In the genomic region with DNA sequence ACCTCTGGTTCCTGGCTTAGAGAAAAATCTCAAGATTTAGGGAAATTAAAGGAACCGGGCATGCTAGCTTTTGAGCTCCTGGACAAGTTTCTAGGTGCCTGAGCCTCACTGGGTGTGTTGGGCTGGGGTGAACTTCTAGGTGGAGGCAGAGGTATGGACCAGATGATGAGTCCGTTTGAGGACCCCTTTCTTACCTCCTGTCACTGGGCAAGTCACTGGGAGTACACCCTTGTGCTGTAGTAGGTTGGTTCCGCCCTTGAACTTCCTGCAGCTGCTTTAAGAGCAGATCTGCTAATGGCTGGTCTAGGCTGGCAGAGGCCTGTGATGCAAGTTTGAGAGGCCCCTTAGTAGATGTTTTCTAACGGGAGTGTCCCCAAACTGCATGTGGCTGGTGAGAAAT, we compare ENCODE assay signal across 8 mouse cellular contexts. TPM values are rescaled to one million over a fixed set of nuclear protein-coding genes. Genes with fewer than 3 reads are reported as not detected.
DNase-seq lines count a peak whose midpoint lies in the region; ATAC-seq and TF ChIP-seq lines count a peak whose summit lies in the region.

No protein-coding gene starts in this region.

- peak overlapping the region; percentile 96 for H3K27ac ChIP-seq in brown adipose tissue, adult 24 weeks (replicated peaks; ENCODE audit: low read depth, low read length)
- peak overlapping the region; percentile 39; the same call in 1 of the 2 replicates for H3K27ac ChIP-seq in heart, embryonic 13.5 days (replicated peaks)
- peak overlapping the region; percentile 90 for H3K27ac ChIP-seq in kidney, postnatal 0 days

- peak overlapping the region; percentile 80 for H3K4me3 ChIP-seq in brown adipose tissue, adult 24 weeks (ENCODE audit: insufficient read depth, low read depth, low read length)
- peak overlapping the region; percentile 72 for H3K4me3 ChIP-seq in heart, embryonic 13.5 days
- peak overlapping the region; percentile 58 for H3K4me3 ChIP-seq in kidney, postnatal 0 days (replicated peaks; ENCODE audit: low read depth, low read length)

- peak overlapping the region; percentile 98 for H3K4me2 ChIP-seq in heart, embryonic 13.5 days
- peak overlapping the region; percentile 93 for H3K4me2 ChIP-seq in kidney, postnatal 0 days (ENCODE audit: low read length)

- peak; percentile 21 for DNase-seq in ES-CJ7 (ENCODE audit: low read depth, low spot score)
- no peak for DNase-seq in kidney, postnatal 0 days (ENCODE audit: low spot score)
- DNase-seq in lung, postnatal 36 days, result peak; percentile 77
- DNase-seq in spleen, postnatal 36 days (ENCODE audit: low spot score in 2 of 2), result peak; percentile 80 to 82
- no peak for DNase-seq in ovary, postnatal 10 days (ENCODE audit: low spot score)
- DNase-seq in cerebellum, postnatal 4 days (ENCODE audit: low spot score in 2 of 2), result no peak

- H3K9ac ChIP-seq in heart, embryonic 13.5 days, result peak overlapping the region; percentile 90
- H3K9ac ChIP-seq in kidney, postnatal 0 days (ENCODE audit: low read depth, low read length), result peak overlapping the region; percentile 70

- no peaks in the 10 kb centered on the region for H3K9me3 ChIP-seq in heart, embryonic 13.5 days
- no peaks in the 10 kb centered on the region for H3K9me3 ChIP-seq in kidney, postnatal 0 days (replicated peaks; ENCODE audit: low read length)

- ATAC-seq in heart, embryonic 13.5 days (ENCODE audit: extremely low read depth, insufficient number of reproducible peaks, low FRiP score, low TSS enrichment), result no peak
- ATAC-seq in kidney, postnatal 0 days (replicated peaks; ENCODE audit: low FRiP score, low read depth), result no peak

- no peak for TF ChIP-seq CTCF in kidney, postnatal 0 days (IDR thresholded peaks at IDR 0.05; ENCODE audit: low read depth)

- peaks cover 25% of the 10 kb centered on the region for H3K27me3 ChIP-seq in heart, embryonic 13.5 days (replicated peaks)
- H3K27me3 ChIP-seq in kidney, postnatal 0 days (ENCODE audit: insufficient read depth, low read length), result no peaks in the 10 kb centered on the region

- H3K4me1 ChIP-seq in brown adipose tissue, adult 24 weeks (ENCODE audit: control insufficient read depth, insufficient read depth, insufficient read length, low read length), result peaks cover 28% of the 10 kb centered on the region
- peaks cover 57% of the 10 kb centered on the region for H3K4me1 ChIP-seq in heart, embryonic 13.5 days
- peaks cover 10% of the 10 kb centered on the region; the same call in 1 of the 2 replicates for H3K4me1 ChIP-seq in kidney, postnatal 0 days (replicated peaks; ENCODE audit: insufficient read depth, low read length)

- no peaks in the 10 kb centered on the region for H3K36me3 ChIP-seq in heart, embryonic 13.5 days
- no peaks in the 10 kb centered on the region for H3K36me3 ChIP-seq in kidney, postnatal 0 days (ENCODE audit: insufficient read depth, low read length)

- 34% methylated on average over 4 of the region's 4 CpGs for WGBS in heart, embryonic 13.5 days
- 36% methylated on average over 4 of the region's 4 CpGs for WGBS in kidney, postnatal 0 days

RNA-seq across cellular contexts. Expression of a gene that starts 1.1 kb away (rescaled TPM):
- 22.4 and 30.0 TPM in 2 replicates for polyA plus RNA-seq in brown adipose tissue, adult 24 weeks (2012; ENCODE audit: insufficient read depth, insufficient read length, missing spikeins)
- 5.1 and 6.0 TPM in 2 replicates for polyA plus RNA-seq in heart, embryonic 13.5 days (2015; fragmentation: Nextera tagmentation; extraction: Ambion mirVana)
- 12.7 and 16.3 TPM in 2 replicates for polyA plus RNA-seq in kidney, postnatal 0 days (2015; fragmentation: Nextera tagmentation; extraction: Ambion mirVana)

Comparison
In these comparisons a context has a peak if more than half of its experiments do, and no peak if none do; other contexts are left out.
1. DNase-seq: peak in ES-CJ7 (single experiment), lung, postnatal 36 days (single experiment) and spleen, postnatal 36 days (2 of 2); none in kidney, postnatal 0 days (single experiment), ovary, postnatal 10 days (single experiment) and cerebellum, postnatal 4 days (0 of 2).
2. H3K27ac ChIP-seq: peak in every context shown above with its lines; median percentile 96 in brown adipose tissue, adult 24 weeks; 90 in kidney, postnatal 0 days; 39 in heart, embryonic 13.5 days.
3. Peak in every context shown above with its lines, with median percentiles within 50 percentile points of each other: H3K4me3 ChIP-seq.